Mouse (Mus musculus) gastrocnemius, adult 2 months (tissue): ENCODE results near the gene Bud13. TPM values are rescaled to one million over a fixed set of nuclear protein-coding genes. Genes with fewer than 3 reads are reported as not detected.
"Not testable (repeated sequence)": the region's sequence is repeated elsewhere in the genome, so short reads cannot be mapped to it uniquely, and the experiment has no call there.

Source experiments
- DNase-seq: peaks from one replicate; pipeline ENCODE4 v3.0.0; 2022
- H3K27ac ChIP-seq: fragments of 200-600 bp; 2 replicates; pipeline ENCODE4 v1.8.1; 2022; ENCODE audit warnings: mild to moderate bottlenecking
- H3K4me3 ChIP-seq: fragments of 200-600 bp; 2 replicates; pipeline ENCODE4 v1.8.1; 2022; ENCODE audit warnings: mild to moderate bottlenecking, moderate library complexity
- CTCF ChIP-seq: fragments of 200-600 bp; IDR thresholded peaks from 2 replicates; pipeline ENCODE4 v1.8.1; 2022; ENCODE audit warnings: antibody characterized with exemption, mild to moderate bottlenecking, moderate library complexity
- intact Hi-C: fragments of 180-260 bp; cut with DNase I; formaldehyde crosslinking; loops from one replicate; pipeline ENCODE4 v1.15.1; 2025
- total RNA-seq, 2 experiments: library from RNA; stranded (reverse); gene quantifications; 2 replicates each; pipeline ENCODE4 v1.2.3; 2021

Bud13 gene
- total RNA-seq, 2 experiments from 2014 or later: 8.4 to 8.5 TPM

DNA sequence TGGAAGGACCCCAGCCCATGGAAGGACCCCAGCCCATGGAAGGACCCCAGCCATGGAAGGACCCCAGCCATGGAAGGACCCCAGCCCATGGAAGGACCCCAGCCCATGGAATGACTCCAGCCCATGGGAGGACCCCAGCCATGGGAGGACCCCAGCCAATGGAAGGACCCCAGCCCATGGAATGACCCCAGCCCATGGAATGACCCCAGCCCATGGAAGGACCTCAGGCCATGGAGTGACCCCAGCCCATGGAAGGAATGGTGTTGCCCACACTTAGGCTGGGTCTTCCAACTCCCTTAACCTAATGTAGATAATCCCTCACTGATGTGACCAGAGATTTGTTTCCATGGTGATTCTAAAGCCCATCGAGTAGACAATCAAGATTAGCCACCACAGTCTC is 48.5 kb downstream of the Bud13 start:
- no peak overlapping the region for H3K27ac ChIP-seq
- TF ChIP-seq CTCF: no peak
- intact Hi-C loops: no loop called here
- no peak for DNase-seq
- no peak overlapping the region for H3K4me3 ChIP-seq

DNA sequence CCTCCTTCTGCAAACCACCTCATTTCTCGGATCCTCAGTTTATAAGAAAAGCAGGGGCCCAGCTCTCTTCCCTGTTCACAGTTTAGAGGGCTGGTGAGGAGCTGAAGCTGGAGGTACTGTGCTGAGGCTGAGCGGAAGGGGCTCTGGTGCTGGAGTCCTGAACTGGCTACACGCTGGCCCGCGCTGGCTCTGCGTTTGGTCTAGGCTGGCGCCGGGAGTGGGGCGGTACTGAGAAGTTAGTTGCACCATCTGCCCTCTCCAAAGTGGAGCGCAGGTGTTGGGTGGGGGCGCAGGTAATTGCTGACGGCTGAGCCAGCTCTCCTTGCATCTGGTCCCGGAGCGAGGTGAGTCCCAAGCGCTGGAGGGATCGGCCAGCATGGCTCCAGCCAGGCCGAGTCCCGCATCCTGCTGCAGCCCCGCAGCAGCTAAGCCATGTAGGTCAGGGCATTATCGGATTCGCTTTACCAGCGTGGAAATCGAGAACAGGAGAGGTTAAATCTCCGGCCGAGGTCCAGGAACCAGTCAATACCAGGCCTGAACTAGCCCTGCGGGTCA is 51.7 kb downstream of the Bud13 start:
- intact Hi-C loops: no loop called here
- no peak overlapping the region for H3K27ac ChIP-seq
- no peak for TF ChIP-seq CTCF
- no peak for DNase-seq
- H3K4me3 ChIP-seq: no peak overlapping the region

DNA sequence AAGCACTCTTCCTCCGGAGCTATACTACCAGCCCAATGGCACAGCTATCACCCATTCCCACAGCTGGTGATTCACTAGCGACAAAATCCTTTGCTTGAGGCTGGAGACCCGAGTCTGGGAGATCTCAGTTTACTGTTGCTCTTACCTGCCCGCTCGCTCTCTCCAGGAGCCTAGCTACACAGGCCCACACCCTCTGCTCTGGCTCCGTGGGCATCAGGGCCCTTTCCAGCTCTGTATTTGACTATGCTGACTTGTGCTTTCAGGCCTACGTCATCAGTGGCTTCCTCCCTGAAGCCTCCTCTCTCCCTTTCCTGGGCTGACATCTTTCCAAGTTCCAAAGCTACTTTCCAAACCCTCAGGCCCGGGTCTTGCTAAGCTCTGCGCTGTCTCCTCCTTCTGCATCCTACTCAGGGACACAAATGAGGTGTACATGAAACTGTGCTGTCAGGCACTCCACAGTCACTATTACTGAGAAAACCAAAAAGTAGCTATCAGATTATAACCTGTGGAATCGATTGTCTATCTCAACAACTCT is 52.7 kb downstream of the Bud13 start:
- no peak for DNase-seq
- no peak overlapping the region for H3K27ac ChIP-seq
- H3K4me3 ChIP-seq: no peak overlapping the region
- intact Hi-C loops: no loop called here
- TF ChIP-seq CTCF: no peak

DNA sequence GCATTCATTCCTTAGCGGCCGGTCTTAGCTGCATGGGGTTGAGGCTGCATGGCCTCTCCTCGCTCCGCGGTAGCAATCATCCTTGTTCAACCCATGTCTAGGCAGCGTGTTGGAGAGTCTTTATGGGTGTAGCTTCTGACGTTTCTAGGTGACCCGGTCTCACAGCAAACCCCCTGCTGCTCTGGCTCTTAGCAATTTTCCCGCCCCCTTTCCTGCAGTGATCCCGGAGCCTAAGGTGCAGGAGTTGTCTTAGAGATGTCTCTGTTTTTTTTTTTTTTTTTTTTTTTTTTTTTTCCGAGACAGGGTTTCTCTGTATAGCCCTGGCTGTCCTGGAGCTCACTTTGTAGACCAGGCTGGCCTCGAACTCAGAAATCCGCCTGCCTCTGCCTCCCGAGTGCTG is 53.5 kb downstream of the Bud13 start:
- H3K27ac ChIP-seq, DNase-seq, intact Hi-C loops, H3K4me3 ChIP-seq: not testable (repeated sequence)

DNA sequence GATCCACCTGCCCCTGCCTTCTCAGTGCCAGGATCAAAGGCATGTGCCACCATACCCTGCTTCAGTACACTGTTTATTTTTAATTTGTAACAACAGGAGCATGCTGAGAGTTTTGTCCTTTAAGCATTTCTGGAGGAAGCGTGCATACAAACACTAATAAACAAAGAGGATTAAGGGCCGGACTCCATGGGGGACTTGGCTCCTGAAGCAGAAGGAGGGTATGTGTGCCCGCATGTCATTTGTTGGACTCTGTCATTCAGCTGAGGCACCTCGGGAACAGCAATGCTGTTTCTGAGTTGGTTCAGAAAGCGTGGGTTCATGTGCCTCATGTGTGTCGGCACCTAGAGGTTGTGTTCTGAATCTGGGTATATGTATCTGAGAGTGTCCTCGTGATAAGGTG is 54.5 kb downstream of the Bud13 start:
- intact Hi-C loops: no loop called here
- no peak for TF ChIP-seq CTCF
- no peak for DNase-seq
- H3K4me3 ChIP-seq: no peak overlapping the region
- H3K27ac ChIP-seq: no peak overlapping the region

DNA sequence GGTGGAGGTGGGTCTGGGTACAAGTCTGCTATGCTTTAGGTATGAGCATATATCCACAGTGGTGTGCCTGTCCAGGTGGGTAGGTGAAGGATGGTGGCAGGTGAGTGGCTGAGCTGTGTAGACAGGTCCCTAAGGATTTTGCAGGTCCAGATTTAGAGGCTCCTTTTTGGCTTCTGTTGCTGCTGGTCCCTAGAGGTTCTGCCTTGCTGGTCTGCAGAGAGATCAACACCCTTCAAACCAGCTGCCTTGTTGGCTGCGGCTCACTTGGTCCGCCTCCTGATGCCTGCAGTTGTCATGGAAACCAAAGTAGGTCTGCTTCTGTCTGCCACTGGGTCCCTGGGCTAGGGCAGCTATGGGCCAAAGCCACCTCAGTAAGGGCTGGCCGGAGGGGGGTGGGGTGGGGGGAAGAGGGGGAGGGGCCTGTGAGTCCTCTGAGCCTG is 55.1 kb downstream of the Bud13 start:
- no peak for TF ChIP-seq CTCF
- intact Hi-C loops: no loop called here

DNA sequence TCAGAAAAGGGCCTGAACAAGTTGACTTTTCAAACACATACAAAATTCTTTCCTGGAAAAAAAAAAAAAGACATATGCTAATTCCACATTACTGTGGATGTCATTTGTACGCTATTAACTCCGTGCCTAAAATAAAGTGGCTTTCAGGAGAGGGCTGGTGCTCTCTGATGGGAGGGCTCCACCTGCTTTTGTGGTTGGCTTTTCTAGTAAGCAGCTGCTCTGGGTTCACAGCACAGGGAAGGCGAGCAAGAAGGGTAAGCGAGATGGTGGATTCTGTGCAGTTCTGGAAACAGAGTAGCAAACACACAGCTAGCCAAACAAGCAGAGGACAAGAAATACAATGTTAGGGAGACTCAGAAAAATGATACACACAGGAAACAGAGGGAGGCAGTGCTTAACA is 55.6 kb downstream of the Bud13 start:
- Histone ChIP-seq H3K4me3 (no peak overlapping the region), H3K27ac (no peak overlapping the region)
- DNase-seq: no peak
- no peak for TF ChIP-seq CTCF
- intact Hi-C loops: no loop called here

More for the DNA sequence above, 55.1 kb downstream of the Bud13 start:
- Histone ChIP-seq H3K4me3 (no peak overlapping the region), H3K27ac (no peak overlapping the region)
- no peak for DNase-seq

DNA sequence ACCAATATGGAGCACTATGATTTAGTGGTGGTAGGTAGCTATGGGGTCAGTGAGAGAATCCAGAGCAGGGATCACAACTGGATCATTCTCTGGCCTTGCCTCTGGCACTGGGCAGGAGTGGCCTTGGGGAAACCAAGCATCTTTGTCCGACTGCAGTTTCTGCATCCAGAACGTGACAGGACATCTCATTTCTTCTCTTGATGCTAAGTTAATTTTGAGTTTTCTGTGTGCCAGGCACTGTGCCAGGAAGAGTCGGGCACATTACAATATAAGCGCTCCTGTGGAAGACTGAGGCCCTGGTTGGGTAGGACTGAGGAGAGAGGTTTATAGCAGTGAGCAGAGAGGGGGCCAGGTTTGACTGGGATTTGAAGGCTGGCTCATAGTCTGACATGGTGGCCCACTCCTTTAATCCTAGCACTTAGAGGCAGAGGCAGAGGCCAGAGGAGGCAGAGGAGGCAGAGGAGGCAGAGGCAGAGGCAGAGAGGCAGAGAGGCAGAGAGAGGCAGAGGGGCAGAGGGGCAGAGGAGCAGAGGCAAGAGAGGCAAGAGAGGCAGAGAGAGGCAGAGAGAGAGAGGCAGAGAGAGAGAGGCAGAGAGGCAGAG is 56.3 kb downstream of the Bud13 start:
- TF ChIP-seq CTCF: no peak
- Histone ChIP-seq H3K4me3 (no peak overlapping the region), H3K27ac (no peak overlapping the region)
- DNase-seq: no peak
- intact Hi-C loops: no loop called here

DNA sequence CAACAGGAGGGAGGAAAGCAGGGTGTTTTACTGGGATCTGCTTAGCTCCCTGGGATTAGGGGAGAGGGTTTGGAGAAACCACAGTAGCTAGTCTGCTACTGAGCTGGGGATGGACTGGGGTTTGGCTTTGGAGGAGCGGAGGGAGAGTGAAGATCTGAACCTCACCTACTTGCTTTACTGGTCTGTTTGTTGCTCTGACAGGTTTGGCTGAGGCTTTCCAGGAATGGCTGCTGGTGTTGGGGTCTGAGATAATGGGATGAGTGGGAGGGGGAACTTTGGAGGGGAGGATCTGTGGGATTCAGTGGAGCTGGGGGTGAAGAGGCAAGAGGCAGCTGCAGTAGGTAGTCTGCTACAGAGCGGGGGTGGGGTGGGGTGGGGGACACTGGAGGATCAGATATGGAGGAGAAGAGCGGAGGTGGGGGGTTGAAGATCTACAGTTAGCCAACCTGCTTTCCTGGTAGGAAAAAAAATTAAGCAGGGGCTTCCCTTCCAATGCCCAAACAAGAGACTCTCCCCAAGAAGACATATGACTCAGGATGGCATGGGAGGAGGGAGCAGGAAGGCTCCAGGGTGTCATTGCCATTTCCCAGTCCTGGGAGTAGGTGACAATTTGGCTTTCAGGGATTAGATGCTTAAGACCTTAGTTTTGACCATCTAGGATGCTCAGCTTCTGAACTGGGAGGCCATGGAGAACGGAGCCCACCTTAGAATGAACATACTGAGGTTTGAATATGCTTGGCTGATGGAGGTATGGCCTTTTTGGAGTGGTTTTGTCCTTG is 63.3 kb downstream of the Bud13 start:
- intact Hi-C loops: no loop called here
- DNase-seq: no peak
- no peak overlapping the region for H3K27ac ChIP-seq

More for the DNA sequence above, 63.3 kb downstream of the Bud13 start:
- no peak for TF ChIP-seq CTCF
- no peak overlapping the region for H3K4me3 ChIP-seq

Other genes starting within 250 kb of the Bud13 start
- gene Apoa1, start 54.4 kb upstream of the Bud13 start, total RNA-seq: not detected
- not detected for gene Apoc3, start 47.4 kb upstream of the Bud13 start, total RNA-seq
- gene Apoa4, start 42.3 kb upstream of the Bud13 start, total RNA-seq: not detected
- not detected for gene Apoa5, start 14.4 kb upstream of the Bud13 start, total RNA-seq
- gene Zpr1, start 9.9 kb upstream of the Bud13 start, total RNA-seq: 10 to 100 TPM; 22.7 to 30.6 TPM
- not detected for gene 4931429L15Rik, start 37.0 kb downstream of the Bud13 start, total RNA-seq